Mouse (Mus musculus) forebrain, postnatal 0 days (tissue): ENCODE results near the gene H2-D1. TPM values are rescaled to one million over a fixed set of nuclear protein-coding genes. Genes with fewer than 3 reads are reported as not detected.

Source experiments
- ATAC-seq: fragments of 200-750 bp; cut with Nextera tagmentation; 2 replicates; pipeline ENCODE4 v1.8.0; 2017; ENCODE audit warnings: mild to moderate bottlenecking, moderate library complexity
- DNase-seq: peaks from one replicate; pipeline ENCODE4 v3.0.0-alpha.2; 2015
- H3K27ac ChIP-seq: fragments of 300-500 bp; sonication (generic); 2 replicates; pipeline ENCODE4 v1.5.1; 2014; ENCODE audit warnings: low read depth, mild to moderate bottlenecking, antibody characterized with exemption, low read length, moderate library complexity, mixed read lengths
- H3K27me3 ChIP-seq: fragments of 300-500 bp; sonication (generic); 2 replicates; pipeline ENCODE4 v1.6.1; 2014; ENCODE audit warnings: mild to moderate bottlenecking, low read length, mixed read lengths; ENCODE audit not compliant: insufficient read depth
- H3K36me3 ChIP-seq: fragments of 300-500 bp; sonication (generic); 2 replicates; pipeline ENCODE4 v1.6.1; 2014; ENCODE audit warnings: mild to moderate bottlenecking, moderate library complexity; ENCODE audit not compliant: insufficient read depth
- H3K4me1 ChIP-seq: fragments of 300-500 bp; sonication (generic); 2 replicates; pipeline ENCODE4 v1.6.1; 2014; ENCODE audit warnings: antibody characterized with exemption; ENCODE audit not compliant: insufficient read depth
- H3K4me2 ChIP-seq: fragments of 300-500 bp; sonication (generic); 2 replicates; pipeline ENCODE4 v1.6.1; 2014; ENCODE audit warnings: low read depth, mild to moderate bottlenecking, moderate library complexity
- H3K4me3 ChIP-seq: fragments of 300-500 bp; sonication (generic); 2 replicates; pipeline ENCODE4 v1.5.1; 2014; ENCODE audit warnings: low read depth, low read length, mixed read lengths
- H3K9ac ChIP-seq: fragments of 300-500 bp; sonication (generic); 2 replicates; pipeline ENCODE4 v1.6.1; 2014; ENCODE audit warnings: mild to moderate bottlenecking
- H3K9me3 ChIP-seq: fragments of 300-500 bp; sonication (generic); 2 replicates; pipeline ENCODE4 v1.6.1; 2016; ENCODE audit warnings: low read length
- CTCF ChIP-seq: sonication (generic); IDR thresholded peaks from 2 replicates; pipeline ENCODE4 v1.5.1; 2016; ENCODE audit warnings: antibody characterized with exemption, control low read depth, low read depth
- WGBS: fragments of 180-500 bp; shearing (Covaris S2); extraction: QIAGEN DNeasy Blood & Tissue Kit; methylation state at CpG from one replicate; pipeline ENCODE4 v1.1.7; 2014; 5-methylcytosine and 5-hydroxymethylcytosine counted together
- polyA plus RNA-seq: library from polyadenylated mRNA; unstranded; fragments of >200 nt; fragmentation: Nextera tagmentation; extraction: Ambion mirVana; gene quantifications from 2 replicates; pipeline ENCODE4 v1.2.1, GENCODE M21; 2015
- total RNA-seq: library from RNA; depleted of rRNA; stranded (reverse); fragments of >200 nt; gene quantifications from 2 replicates; pipeline ENCODE4 v1.2.3, GENCODE M21; 2014

The H2-D1 gene
- total and polyA plus RNA-seq, 2 experiments from 2014 or later, result 63.3 to 95.9 TPM

DNA sequence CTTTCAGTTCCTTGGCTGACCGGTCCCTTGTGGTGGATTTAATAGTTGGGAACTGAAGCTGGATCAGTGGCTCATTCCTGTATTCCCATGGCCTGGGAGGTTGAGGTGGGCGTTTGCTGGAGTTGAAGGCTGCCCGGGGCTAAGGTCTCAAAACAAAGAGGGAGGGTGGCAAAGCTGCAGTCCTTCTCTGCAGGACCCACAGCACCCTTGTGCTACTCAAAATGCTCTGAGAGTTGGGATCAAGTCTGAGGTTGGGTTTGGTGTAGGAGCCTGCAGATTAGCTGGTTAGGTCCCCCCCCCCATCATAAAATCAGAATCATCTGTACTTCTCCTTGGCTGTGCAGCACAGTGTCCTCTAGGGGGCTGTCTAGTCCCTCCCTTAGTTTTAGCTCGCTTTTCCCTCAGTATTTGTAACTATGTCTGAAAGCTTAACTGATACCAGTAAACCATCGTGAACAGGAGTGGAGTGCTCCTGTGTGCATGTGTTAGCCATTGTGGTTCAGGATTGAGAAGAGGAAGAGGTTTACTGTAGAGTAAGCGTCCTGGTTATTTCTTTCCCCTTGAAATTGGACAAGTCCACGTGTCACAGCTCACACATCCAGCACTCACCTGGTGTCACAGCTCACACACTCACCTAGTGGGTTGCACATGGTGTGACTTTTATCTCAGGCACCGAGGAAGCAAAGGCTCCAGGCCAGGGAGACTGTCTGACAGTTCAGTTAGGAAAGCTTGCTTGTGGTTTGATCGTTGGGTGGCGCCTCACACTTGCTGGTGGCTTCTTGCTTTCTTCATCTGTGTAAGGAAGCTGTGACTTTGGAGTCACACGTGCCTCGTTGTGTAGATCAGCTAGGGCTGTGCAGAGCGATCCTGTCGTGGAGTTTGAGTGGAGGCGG is 16.6 kb upstream of the H2-D1 start:
- TF ChIP-seq CTCF, result peak; percentile 71
- Histone ChIP-seq H3K4me1 (no peaks in the 10 kb centered on the region; the same call in none of the 2 replicates), H3K4me3 (no peak overlapping the region), H3K9me3 (no peaks in the 10 kb centered on the region), H3K27me3 (no peaks in the 10 kb centered on the region), H3K27ac (no peak overlapping the region), H3K4me2 (no peak overlapping the region; the same call in 1 of the 2 replicates), H3K9ac (no peak overlapping the region), H3K36me3 (peaks cover 71% of the 10 kb centered on the region)
- WGBS, result 73% methylated on average over 15 of the region's 15 CpGs
- DNase-seq (no peak), ATAC-seq (no peak)

DNA sequence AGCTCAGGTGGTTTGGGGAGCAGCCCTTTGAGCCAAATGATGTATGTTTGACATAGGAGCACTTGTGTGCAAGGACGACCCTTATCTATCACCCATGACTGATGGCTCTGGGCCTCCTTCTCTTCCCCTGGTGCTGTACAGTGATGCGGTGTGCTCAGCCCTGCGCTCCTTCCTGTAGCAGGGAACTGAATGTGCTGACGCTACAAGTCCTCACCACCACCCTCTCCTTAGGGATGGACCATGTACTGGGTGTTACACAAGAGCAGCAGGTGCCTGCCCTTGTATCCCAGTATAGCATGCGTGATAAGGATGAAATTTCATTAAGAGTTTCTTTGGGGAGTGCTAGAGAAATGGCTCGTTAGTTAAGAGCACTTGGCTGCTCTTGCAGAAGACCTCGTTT is 15.4 kb upstream of the H2-D1 start:
- Histone ChIP-seq H3K4me2 (no peak overlapping the region), H3K36me3 (peaks cover 80% of the 10 kb centered on the region), H3K27ac (no peak overlapping the region), H3K4me1 (no peaks in the 10 kb centered on the region; the same call in none of the 2 replicates), H3K4me3 (no peak overlapping the region), H3K9me3 (no peaks in the 10 kb centered on the region), H3K9ac (no peak overlapping the region), H3K27me3 (no peaks in the 10 kb centered on the region)
- ATAC-seq (no peak), DNase-seq (no peak)
- WGBS, result 80% methylated on average over 7 of the region's 7 CpGs
- no peak for TF ChIP-seq CTCF

DNA sequence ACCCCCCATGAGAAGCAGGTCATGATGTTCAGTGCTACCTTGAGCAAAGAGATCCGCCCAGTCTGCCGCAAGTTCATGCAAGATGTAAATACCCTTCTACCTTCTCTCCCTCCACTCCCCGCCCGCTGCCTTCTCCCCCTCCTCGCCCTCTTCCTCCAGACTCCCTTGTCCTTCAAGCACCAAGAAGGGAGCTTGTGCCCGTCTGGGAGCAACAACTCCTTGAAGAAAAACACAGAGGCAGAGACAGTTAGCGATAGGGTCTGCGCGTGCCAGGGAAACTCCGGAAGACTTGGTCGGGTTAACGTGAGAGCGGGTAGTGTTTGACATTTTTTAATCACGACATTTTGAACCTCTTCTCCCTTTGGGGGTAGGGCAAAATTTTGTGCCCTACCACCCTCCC is 13.5 kb upstream of the H2-D1 start:
- TF ChIP-seq CTCF, result no peak
- no peaks in the 10 kb centered on the region for H3K9me3 ChIP-seq
- H3K36me3 ChIP-seq, result peaks cover 97% of the 10 kb centered on the region
- H3K27me3 ChIP-seq, result no peaks in the 10 kb centered on the region
- no peak overlapping the region for H3K4me2 ChIP-seq
- H3K27ac ChIP-seq, result no peak overlapping the region
- 87% methylated on average over 14 of the region's 14 CpGs for WGBS
- H3K9ac ChIP-seq, result no peak overlapping the region
- no peaks in the 10 kb centered on the region; the same call in 1 of the 2 replicates for H3K4me1 ChIP-seq
- ATAC-seq (no peak), DNase-seq (no peak)
- no peak overlapping the region for H3K4me3 ChIP-seq

DNA sequence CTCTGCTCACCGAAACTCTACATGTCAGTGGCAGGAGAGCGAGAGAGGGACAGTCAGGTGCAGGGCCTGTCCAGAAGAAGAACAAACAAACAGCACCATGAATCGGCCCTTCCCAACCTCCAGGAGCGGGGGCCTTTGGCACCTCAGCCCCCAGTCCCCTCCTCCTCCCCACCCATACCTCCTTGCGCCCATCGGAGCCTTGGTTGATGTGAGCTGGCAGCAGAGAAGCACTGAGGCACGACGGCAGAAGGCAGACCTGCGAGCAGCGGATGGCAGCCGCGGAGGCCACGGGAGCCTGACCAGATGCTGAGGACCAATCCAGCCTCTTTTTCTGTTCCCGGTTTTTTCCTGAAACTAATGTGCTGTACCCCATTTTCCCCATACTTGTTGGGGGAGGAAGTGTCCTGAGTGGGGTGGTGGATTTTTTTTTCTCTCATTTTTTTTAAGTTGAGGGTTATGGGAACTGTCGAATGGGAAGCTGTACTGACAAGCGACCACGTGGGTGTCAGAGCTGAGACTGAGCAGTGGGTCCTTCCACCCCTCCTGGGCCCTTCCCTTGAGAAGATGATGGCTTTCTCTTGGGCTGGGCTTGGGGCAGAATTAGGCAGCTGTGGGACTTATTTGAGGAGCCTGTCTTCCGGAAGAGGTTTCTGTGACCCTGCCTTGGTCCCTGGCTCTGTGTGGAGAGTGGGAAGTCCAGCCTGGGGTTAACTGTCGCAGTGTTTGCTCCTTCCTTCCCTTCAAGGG is 12.9 kb upstream of the H2-D1 start:
- Histone ChIP-seq H3K4me2 (no peak overlapping the region), H3K27me3 (no peaks in the 10 kb centered on the region), H3K36me3 (peaks cover 96% of the 10 kb centered on the region), H3K9me3 (no peaks in the 10 kb centered on the region), H3K4me3 (no peak overlapping the region), H3K4me1 (no peaks in the 10 kb centered on the region; the same call in 1 of the 2 replicates), H3K9ac (no peak overlapping the region), H3K27ac (no peak overlapping the region)
- WGBS, result 83% methylated on average over 19 of the region's 19 CpGs
- ATAC-seq (no peak), DNase-seq (no peak)
- TF ChIP-seq CTCF, result no peak

DNA sequence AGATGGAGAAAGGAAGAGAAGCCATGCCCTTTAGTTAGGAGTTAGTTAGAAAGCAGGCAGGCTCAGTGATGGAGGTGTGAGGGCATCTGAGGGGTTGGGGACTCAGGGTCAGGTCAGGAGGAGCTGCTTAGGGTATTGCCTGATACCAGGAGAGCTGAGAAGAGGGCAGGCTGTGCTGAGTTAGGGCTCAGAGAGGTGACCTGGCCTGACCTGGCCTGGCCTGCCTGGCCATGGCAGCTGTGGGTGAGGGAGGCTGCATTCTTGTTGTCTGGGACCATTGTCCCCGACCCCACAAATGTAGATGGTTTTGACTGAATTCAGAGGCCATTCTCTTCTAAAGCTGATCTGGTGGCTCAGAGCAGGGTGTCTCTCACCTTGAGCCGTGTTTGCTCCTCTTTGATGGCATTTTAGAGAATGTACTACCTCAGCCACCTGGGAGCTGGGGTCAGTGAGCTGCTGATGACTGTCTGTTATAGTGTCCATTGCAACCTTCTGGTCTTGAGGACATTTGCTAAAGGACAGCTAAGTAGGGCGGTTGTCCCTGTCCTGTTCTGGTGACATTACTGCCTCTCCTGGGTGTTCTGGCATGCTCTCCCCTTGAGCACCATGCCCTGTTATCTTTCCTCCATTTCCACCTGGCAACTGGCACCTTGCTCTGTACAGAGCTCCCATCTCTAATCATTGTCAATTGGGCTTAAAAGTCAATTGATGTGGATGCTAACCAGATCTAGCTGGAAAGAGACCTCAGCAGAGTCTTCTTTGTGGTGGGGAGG is 12.0 kb upstream of the H2-D1 start:
- H3K4me2 ChIP-seq, result no peak overlapping the region
- no peaks in the 10 kb centered on the region for H3K4me1 ChIP-seq
- 93% methylated on average over 3 of the region's 3 CpGs for WGBS
- ATAC-seq (no peak), DNase-seq (no peak)
- TF ChIP-seq CTCF, result no peak
- no peak overlapping the region for H3K9ac ChIP-seq
- H3K9me3 ChIP-seq, result no peaks in the 10 kb centered on the region
- H3K36me3 ChIP-seq, result peaks cover 87% of the 10 kb centered on the region
- no peaks in the 10 kb centered on the region for H3K27me3 ChIP-seq
- H3K27ac ChIP-seq, result no peak overlapping the region
- H3K4me3 ChIP-seq, result no peak overlapping the region

DNA sequence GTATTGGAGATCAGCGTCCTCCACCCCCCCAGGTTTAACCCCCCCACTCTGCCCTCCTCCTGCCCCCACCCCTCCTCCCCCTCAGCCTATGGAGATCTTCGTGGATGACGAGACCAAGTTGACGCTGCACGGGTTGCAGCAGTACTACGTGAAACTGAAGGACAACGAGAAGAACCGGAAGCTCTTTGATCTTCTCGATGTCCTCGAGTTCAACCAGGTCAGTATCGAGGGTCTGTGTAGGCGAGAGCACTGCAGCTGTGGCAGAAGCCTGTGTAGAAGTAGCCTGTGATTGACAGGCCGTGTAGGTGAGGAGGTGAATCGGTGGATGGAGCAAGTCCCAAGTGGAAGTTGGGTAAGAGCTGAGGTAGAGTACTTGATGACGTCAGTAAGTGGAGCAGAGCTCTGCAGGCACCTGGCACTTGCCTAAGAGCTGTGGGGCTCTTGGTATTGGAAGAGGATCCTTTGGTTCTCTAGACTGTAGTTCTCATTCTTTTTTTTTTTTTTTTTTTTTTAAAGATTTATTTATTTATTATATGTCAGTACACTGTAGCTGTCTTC is 11.3 kb upstream of the H2-D1 start:
- DNase-seq (no peak), ATAC-seq (no peak)
- WGBS, result 84% methylated on average over 15 of the region's 15 CpGs
- no peak overlapping the region for H3K4me2 ChIP-seq
- H3K4me3 ChIP-seq, result no peak overlapping the region
- no peak for TF ChIP-seq CTCF
- no peaks in the 10 kb centered on the region for H3K27me3 ChIP-seq
- no peak overlapping the region for H3K9ac ChIP-seq
- no peaks in the 10 kb centered on the region for H3K4me1 ChIP-seq
- no peak overlapping the region for H3K27ac ChIP-seq
- peaks cover 80% of the 10 kb centered on the region for H3K36me3 ChIP-seq
- no peaks in the 10 kb centered on the region for H3K9me3 ChIP-seq
